Comparison of ENCODE assay signal across 24 mouse cellular contexts in the genomic region with DNA sequence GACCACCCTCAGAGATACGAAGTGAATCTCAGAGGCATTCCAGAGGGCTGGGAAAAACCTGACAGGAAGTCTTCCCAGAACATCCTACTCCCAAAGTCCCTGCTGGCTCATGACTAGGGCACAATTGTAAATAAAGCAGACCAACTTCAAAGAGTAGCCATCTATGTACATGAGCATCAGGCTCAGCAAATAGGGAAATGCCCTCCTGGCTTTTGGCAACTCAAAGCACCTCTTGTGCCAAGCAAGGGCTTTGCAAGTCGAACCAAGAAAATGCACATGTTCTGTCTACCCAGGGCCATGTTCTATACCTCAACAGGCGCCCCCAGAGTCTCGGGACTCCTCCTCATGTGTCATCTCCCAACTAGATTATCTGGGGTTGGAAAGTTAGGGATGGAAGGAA. TPM values are rescaled to one million over a fixed set of nuclear protein-coding genes. Genes with fewer than 3 reads are reported as not detected.
A peak's percentile ranks its signal among the peaks of the same experiment; 100 is the strongest.
DNase-seq lines count a peak whose midpoint lies in the region; ATAC-seq and TF ChIP-seq lines count a peak whose summit lies in the region.
"Had no signal": no experiment of that assay in that cellular context is flagged by ENCODE, and none has a peak within 500 bp of the region (broad histone marks: within the 10 kb centered on the region; RNA-seq: fewer than 3 reads in every experiment).

No protein-coding gene starts in this region.

- peaks cover 2% of the 10 kb centered on the region; the same call in 1 of the 2 replicates for H3K4me1 ChIP-seq in heart, adult 2 months (ENCODE audit: control insufficient read depth, insufficient read depth, low read length)
- peaks cover 21% of the 10 kb centered on the region for H3K4me1 ChIP-seq in heart, embryonic 12.5 days (replicated peaks)
- H3K4me1 ChIP-seq in lung, embryonic 14.5 days (ENCODE audit: insufficient read depth) = peaks cover 26% of the 10 kb centered on the region
- H3K4me1 ChIP-seq in lung, adult 2 months (ENCODE audit: control insufficient read depth, insufficient read depth, low read length) = 0 out of 2 replicates have a peak, but pooled peaks cover 3% of the 10 kb centered on the region

- no peak for DNase-seq in heart, adult 2 months
- no peak for DNase-seq in lung, embryonic 14.5 days
- no peak for DNase-seq in lung, adult 2 months
- peak; percentile 40 for DNase-seq in lung, postnatal 36 days
- no peak for DNase-seq in lung, adult 18-20 months
- DNase-seq in Patski (ENCODE audit: low read depth, low spot score) = peak; percentile 12
- DNase-seq: adrenal gland, postnatal 10 days; adrenal gland, postnatal 36 days; cerebellum, adult 18-20 months; cerebellum, adult 9-10 months; embryo, embryonic 11 days; gastrocnemius, postnatal 25 days; heart, postnatal 14 days had no signal

- H3K79me2 ChIP-seq in heart, adult 2 months (replicated peaks; ENCODE audit: control insufficient read depth, insufficient read depth, low read length) = no peaks in the 10 kb centered on the region

- no peak for TF ChIP-seq CTCF in heart, adult 2 months (IDR thresholded peaks at IDR 0.05)
- TF ChIP-seq CTCF in lung, embryonic 14.5 days (IDR thresholded peaks at IDR 0.05; ENCODE audit: low read depth) = no peak
- no peak for TF ChIP-seq CTCF in lung, adult 2 months (IDR thresholded peaks at IDR 0.05; ENCODE audit: insufficient read depth, low read length)
- TF ChIP-seq CTCF in Patski (IDR thresholded peaks at IDR 0.05) = no peak

- in situ Hi-C loops in Patski (cut with MboI; ENCODE audit: low pct_unique_long_range_greater_than_20kb) = no loop called here

- CTCF ChIA-PET in Patski (lab: Charles Lee) = no interaction called here

- no peak overlapping the region for H3K9ac ChIP-seq in heart, adult 2 months (ENCODE audit: low read depth, low read length)
- H3K9ac ChIP-seq in heart, embryonic 12.5 days = no peak overlapping the region
- no peak overlapping the region; the same call in 1 of the 2 replicates for H3K9ac ChIP-seq in lung, embryonic 14.5 days
- H3K9ac ChIP-seq: embryonic facial prominence, embryonic 13.5 days; forebrain, embryonic 12.5 days; forebrain, embryonic 15.5 days; heart, embryonic 13.5 days; hindbrain, embryonic 12.5 days; hindbrain, embryonic 15.5 days had no signal

- intact Hi-C loops in heart, adult 2 months (cut with DNase I) = no loop called here

- no peaks in the 10 kb centered on the region for H3K27me3 ChIP-seq in heart, adult 2 months (ENCODE audit: control insufficient read depth, insufficient read depth, low read length)
- H3K27me3 ChIP-seq in heart, embryonic 12.5 days (replicated peaks) = no peaks in the 10 kb centered on the region
- H3K27me3 ChIP-seq in lung, embryonic 14.5 days (ENCODE audit: insufficient read depth, low read length) = no peaks in the 10 kb centered on the region
- no peaks in the 10 kb centered on the region for H3K27me3 ChIP-seq in Patski
- H3K27me3 ChIP-seq: embryonic facial prominence, embryonic 13.5 days; forebrain, embryonic 12.5 days; forebrain, embryonic 15.5 days; heart, embryonic 13.5 days; hindbrain, embryonic 12.5 days; hindbrain, embryonic 15.5 days had no signal

- no peak overlapping the region for H3K4me3 ChIP-seq in heart, adult 2 months
- no peak overlapping the region for H3K4me3 ChIP-seq in heart, embryonic 12.5 days
- H3K4me3 ChIP-seq in lung, embryonic 14.5 days (ENCODE audit: low read depth, low read length) = no peak overlapping the region
- no peak overlapping the region for H3K4me3 ChIP-seq in lung, adult 2 months (replicated peaks; ENCODE audit: extremely low read depth, low read depth, low read length)
- H3K4me3 ChIP-seq: embryonic facial prominence, embryonic 10.5 days; embryonic facial prominence, embryonic 13.5 days; erythroblast, embryonic 14.5 days; forebrain, embryonic 12.5 days; forebrain, embryonic 15.5 days; heart, embryonic 13.5 days; hindbrain, embryonic 12.5 days; hindbrain, embryonic 15.5 days had no signal

- 62% methylated on average over 4 of the region's 4 CpGs for WGBS in heart, adult 2 months
- 61% methylated on average over 4 of the region's 4 CpGs for WGBS in heart, embryonic 12.5 days
- WGBS in lung, embryonic 14.5 days = 43% methylated on average over 4 of the region's 4 CpGs
- WGBS in lung, adult 2 months = 57% methylated on average over 4 of the region's 4 CpGs

- H3K4me2 ChIP-seq in heart, embryonic 12.5 days = no peak overlapping the region
- no peak overlapping the region for H3K4me2 ChIP-seq in lung, embryonic 14.5 days
- H3K4me2 ChIP-seq: embryonic facial prominence, embryonic 13.5 days; forebrain, embryonic 12.5 days; forebrain, embryonic 15.5 days; heart, embryonic 13.5 days; hindbrain, embryonic 12.5 days; hindbrain, embryonic 15.5 days had no signal

- 0 out of 2 replicates have a peak overlapping the region, but pooled peaks have one; percentile 28 for H3K27ac ChIP-seq in heart, adult 2 months
- no peak overlapping the region for H3K27ac ChIP-seq in heart, embryonic 12.5 days (ENCODE audit: poor library complexity, severe bottlenecking)
- H3K27ac ChIP-seq in lung, embryonic 14.5 days (ENCODE audit: low read depth) = peak overlapping the region; percentile 30; the same call in 1 of the 2 replicates
- H3K27ac ChIP-seq: embryonic facial prominence, embryonic 10.5 days; embryonic facial prominence, embryonic 13.5 days; forebrain, embryonic 12.5 days; heart, embryonic 13.5 days; hindbrain, embryonic 12.5 days; hindbrain, embryonic 15.5 days had no signal

- TF ChIP-seq EP300 in heart, adult 2 months (IDR thresholded peaks at IDR 0.05; ENCODE audit: insufficient read depth, low read depth, low read length) = no peak

- H3K9me3 ChIP-seq in heart, embryonic 12.5 days (replicated peaks) = no peaks in the 10 kb centered on the region
- H3K9me3 ChIP-seq in lung, embryonic 14.5 days (ENCODE audit: low read depth, low read length) = no peaks in the 10 kb centered on the region
- H3K9me3 ChIP-seq: embryonic facial prominence, embryonic 10.5 days; embryonic facial prominence, embryonic 13.5 days; forebrain, embryonic 12.5 days; forebrain, embryonic 15.5 days; heart, embryonic 13.5 days; hindbrain, embryonic 12.5 days; hindbrain, embryonic 15.5 days had no signal

- ATAC-seq in heart, embryonic 12.5 days (ENCODE audit: insufficient number of reproducible peaks, low FRiP score) = no peak
- ATAC-seq in lung, embryonic 14.5 days (ENCODE audit: insufficient read depth) = no peak
- ATAC-seq in Patski = no peak
- no peak for ATAC-seq in granulocyte monocyte progenitor cell, adult 5-6 weeks (replicated peaks; ENCODE audit: poor library complexity, severe bottlenecking)
- ATAC-seq: CD4-positive, CD25-positive, alpha-beta regulatory T cell, adult 4 months; forebrain, embryonic 15.5 days had no signal

- POLR2A ChIA-PET in Patski (lab: Charles Lee) = no interaction called here

- H3K36me3 ChIP-seq in heart, adult 2 months (ENCODE audit: control insufficient read depth, insufficient read depth, low read length) = no peaks in the 10 kb centered on the region
- H3K36me3 ChIP-seq in heart, embryonic 12.5 days = no peaks in the 10 kb centered on the region
- H3K36me3 ChIP-seq in lung, embryonic 14.5 days (ENCODE audit: insufficient read depth) = no peaks in the 10 kb centered on the region
- H3K36me3 ChIP-seq: embryonic facial prominence, embryonic 10.5 days; embryonic facial prominence, embryonic 13.5 days; forebrain, embryonic 12.5 days; forebrain, embryonic 15.5 days; heart, embryonic 13.5 days; hindbrain, embryonic 12.5 days; hindbrain, embryonic 15.5 days had no signal

- TF ChIP-seq POLR2A in heart, adult 2 months (IDR thresholded peaks at IDR 0.05; ENCODE audit: insufficient read depth, low read depth, low read length) = no peak
- TF ChIP-seq POLR2A in lung, adult 2 months (IDR thresholded peaks at IDR 0.05; ENCODE audit: borderline replicate concordance, extremely low read depth, low read depth, low read length) = no peak

RNA-seq across cellular contexts. Expression of gene Phlda1, which starts 15.6 kb away (rescaled TPM):
- 10 to 100 TPM; 13.4 to 16.2 TPM for total RNA-seq in heart, adult 2 months (2021)
- polyA plus RNA-seq in heart, adult 2 months (2012; rRNA removed) = 8.4 and 16.8 TPM in 2 replicates
- 19.8 and 24.6 TPM in 2 replicates for polyA plus RNA-seq in heart, embryonic 12.5 days (2016; fragmentation: Nextera tagmentation; extraction: Ambion mirVana)
- 134 and 137 TPM in 2 replicates for polyA plus RNA-seq in lung, embryonic 14.5 days (2014; fragmentation: Nextera tagmentation; extraction: Ambion mirVana)
- polyA plus RNA-seq in lung, adult 2 months (2012; rRNA removed) = 32.7 and 54.1 TPM in 2 replicates
- polyA plus RNA-seq in Patski (2021) = 18.4 TPM
- total RNA-seq in granulocyte monocyte progenitor cell, adult 5-6 weeks (2014; fragmentation: Nextera tagmentation) = 0.26 and 1.9 TPM in 2 replicates
- total RNA-seq in granulocyte monocyte progenitor cell, adult 5-6 weeks (2017) = 1.1 and 1.2 TPM in 2 replicates

RNA-seq across cellular contexts. Expression of gene Nap1l1, which starts 48.6 kb away (rescaled TPM):
- 10 to 100 TPM; 66.6 to 66.7 TPM for total RNA-seq in heart, adult 2 months (2021)
- 10.5 and 21.2 TPM in 2 replicates for polyA plus RNA-seq in heart, adult 2 months (2012; rRNA removed)
- polyA plus RNA-seq in heart, embryonic 12.5 days (2016; fragmentation: Nextera tagmentation; extraction: Ambion mirVana) = 166 and 167 TPM in 2 replicates
- polyA plus RNA-seq in lung, embryonic 14.5 days (2014; fragmentation: Nextera tagmentation; extraction: Ambion mirVana) = 301 and 316 TPM in 2 replicates
- 10.8 and 20.7 TPM in 2 replicates for polyA plus RNA-seq in lung, adult 2 months (2012; rRNA removed)
- 252 TPM for polyA plus RNA-seq in Patski (2021)
- 583 and 666 TPM in 2 replicates for total RNA-seq in granulocyte monocyte progenitor cell, adult 5-6 weeks (2014; fragmentation: Nextera tagmentation)
- total RNA-seq in granulocyte monocyte progenitor cell, adult 5-6 weeks (2017) = 670 and 682 TPM in 2 replicates

Comparison
In these comparisons a context has a peak if more than half of its experiments do, and no peak if none do; other contexts are left out.
1. DNase-seq: peak in lung, postnatal 36 days (single experiment) and Patski (single experiment); none in heart, adult 2 months (0 of 2), lung, embryonic 14.5 days (single experiment), lung, adult 2 months (single experiment) and lung, adult 18-20 months (0 of 2).